Mouse (Mus musculus): ENCODE measurements at regions not wholly inside any gene's neighbourhood (a gene's known extent, or its start where the extent isn't known, plus 50 kb on each side); places are given as distances from the start of the nearest gene placed in this dataset.

- DNase-seq (ENCODE audit: low spot score) = no peak
These were observed 75.9 kb downstream of the Klhl25 start for GRCm38 (mm10) chr7:75923951-75924467.

- peak; percentile 52 for DNase-seq (ENCODE audit: low spot score)
These were observed 79.4 kb downstream of the Klhl25 start for GRCm38 (mm10) chr7:75927537-75927936.

GRCm38 (mm10) chr7:75943844-75944243 lies 95.7 kb downstream of the Klhl25 start:
- peak; percentile 5 for DNase-seq (ENCODE audit: low spot score)

- peak; percentile 15 for DNase-seq (ENCODE audit: low spot score)
These were observed 107.6 kb downstream of the Klhl25 start for GRCm38 (mm10) chr7:75955671-75956070.

- no peak for DNase-seq (ENCODE audit: low spot score)
These were observed 109.3 kb downstream of the Klhl25 start for GRCm38 (mm10) chr7:75957366-75957765.

- DNase-seq (ENCODE audit: low spot score) = no peak
These were observed 112.0 kb downstream of the Klhl25 start for GRCm38 (mm10) chr7:75959903-75960620.

- DNase-seq (ENCODE audit: low spot score) = no peak
These were observed 120.1 kb downstream of the Klhl25 start for GRCm38 (mm10) chr7:75968177-75968576.

GRCm38 (mm10) chr7:75970914-75971313 lies 122.8 kb downstream of the Klhl25 start:
- DNase-seq (ENCODE audit: low spot score) = no peak

- no peak for DNase-seq (ENCODE audit: low spot score)
These were observed 123.6 kb downstream of the Klhl25 start for GRCm38 (mm10) chr7:75971706-75972105.

- no peak for DNase-seq (ENCODE audit: low spot score)
These were observed 133.4 kb downstream of the Klhl25 start for GRCm38 (mm10) chr7:75981560-75981959.

- peak; percentile 41 for DNase-seq (ENCODE audit: low spot score)
These were observed 135.1 kb downstream of the Klhl25 start for GRCm38 (mm10) chr7:75983029-75983808.

GRCm38 (mm10) chr7:75983809-75984171 lies 135.7 kb downstream of the Klhl25 start:
- no peak for DNase-seq (ENCODE audit: low spot score)

- no peak for DNase-seq (ENCODE audit: low spot score)
These were observed 150.7 kb downstream of the Klhl25 start for GRCm38 (mm10) chr7:75998853-75999252.

GRCm38 (mm10) chr7:75999324-75999907 lies 151.3 kb downstream of the Klhl25 start:
- DNase-seq (ENCODE audit: low spot score) = no peak

- DNase-seq (ENCODE audit: low spot score) = no peak
These were observed 152.9 kb downstream of the Klhl25 start for GRCm38 (mm10) chr7:76001012-76001411.

GRCm38 (mm10) chr7:76008226-76008625 lies 160.1 kb downstream of the Klhl25 start:
- DNase-seq (ENCODE audit: low spot score) = no peak

- DNase-seq (ENCODE audit: low spot score) = no peak
These were observed 181.9 kb upstream of the Agbl1 start for GRCm38 (mm10) chr7:76047743-76048142.

GRCm38 (mm10) chr7:76049342-76049741 lies 180.3 kb upstream of the Agbl1 start:
- DNase-seq (ENCODE audit: low spot score) = no peak

- DNase-seq (ENCODE audit: low spot score) = no peak
These were observed 175.8 kb upstream of the Agbl1 start for GRCm38 (mm10) chr7:76053843-76054242.

GRCm38 (mm10) chr7:76099149-76099548 lies 130.5 kb upstream of the Agbl1 start:
- DNase-seq (ENCODE audit: low spot score) = no peak

GRCm38 (mm10) chr7:76121242-76121844 lies 108.3 kb upstream of the Agbl1 start:
- no peak for DNase-seq (ENCODE audit: low spot score)

- DNase-seq (ENCODE audit: low spot score) = no peak
These were observed 102.0 kb upstream of the Agbl1 start for GRCm38 (mm10) chr7:76127641-76128111.
